Mouse (Mus musculus): ENCODE data around the gene Cabp2.

GRCm38 (mm10) chr19:4131768-4132167 is 50.4 kb downstream of the Cabp2 start:
- no peak for TF ChIP-seq POLR2A (IDR thresholded peaks at IDR 0.05; ENCODE audit: low read depth, low read length)
- 0 out of 2 replicates have a peak, but pooled peaks have one; percentile 20 for TF ChIP-seq CTCF (IDR thresholded peaks at IDR 0.05; ENCODE audit: borderline replicate concordance, insufficient read depth, low read length)
